Mouse (Mus musculus): ENCODE measurements around the gene Ndufb10. TPM values are rescaled to one million over a fixed set of nuclear protein-coding genes. Genes with fewer than 3 reads are reported as not detected.

Ndufb10 gene
- polyA plus RNA-seq, 2 experiments = 162 to 207 TPM

DNA sequence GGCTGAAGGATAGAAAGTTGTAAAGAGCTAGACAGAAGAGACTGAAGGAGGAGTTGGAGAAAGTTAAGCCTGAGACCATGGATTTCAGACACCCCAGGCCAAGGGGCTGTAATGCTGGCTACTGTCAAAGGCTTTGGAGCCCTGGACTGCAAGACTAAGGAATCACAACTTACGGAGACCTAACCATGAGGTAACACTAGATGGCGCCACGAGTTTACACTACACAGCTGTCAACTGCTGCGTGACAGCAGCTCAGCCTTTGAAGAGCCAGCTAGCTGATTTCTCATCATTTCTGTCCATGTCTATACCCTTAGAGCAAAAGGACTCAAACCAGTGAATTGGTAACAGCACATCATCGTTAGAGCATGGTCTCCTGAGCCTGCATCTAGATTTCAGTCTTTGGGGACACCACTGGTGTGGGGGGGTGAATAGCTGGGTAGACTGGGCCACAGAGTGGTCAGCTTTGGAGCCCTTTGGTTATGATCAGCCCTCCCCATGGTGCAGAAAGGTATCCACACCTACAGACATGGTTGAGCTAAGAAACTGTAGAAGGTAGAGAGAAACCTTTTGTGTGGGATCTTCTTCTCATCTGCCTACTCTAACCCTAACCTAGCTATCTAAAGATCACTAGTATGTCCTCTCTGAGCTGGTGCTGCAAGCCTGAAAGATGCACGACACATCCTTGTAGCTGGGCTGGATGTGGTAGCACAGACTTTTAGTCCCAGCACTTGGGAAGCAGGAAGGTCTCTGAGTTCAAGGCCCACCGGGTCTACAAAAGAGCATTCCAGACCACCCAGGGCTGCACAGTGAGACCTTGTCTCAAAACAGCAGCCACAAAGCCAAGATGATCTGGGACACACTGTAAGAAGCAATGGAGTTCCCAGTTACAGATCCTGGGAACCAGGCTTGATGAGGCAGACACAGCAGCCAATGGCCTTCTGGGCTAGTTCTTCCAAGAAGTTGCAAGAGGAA is 21.5 kb upstream of the Ndufb10 start:
- Histone ChIP-seq H3K9me3 (ENCODE audit: control insufficient read depth, low read length) (no peaks in the 10 kb centered on the region), H3K27me3 (ENCODE audit: control insufficient read depth, insufficient read depth, low read length) (peaks cover 11% of the 10 kb centered on the region), H3K4me1 (replicated peaks; ENCODE audit: control insufficient read depth in 2 of 2, insufficient read depth in 2 of 2, low read length in 1 of 2) (0 out of 4 replicates have a peak, but pooled peaks cover 0 to 3% of the 10 kb centered on the region in 2 experiments), H3K36me3 (replicated peaks; ENCODE audit: control insufficient read depth, insufficient read depth, low read depth) (no peaks in the 10 kb centered on the region), H3K9ac (replicated peaks) (no peak overlapping the region), H3K4me3 (ENCODE audit: insufficient read depth in 1 of 2, low read depth in 2 of 2, low read length in 2 of 2) (no peak overlapping the region), H3K27ac (no peak overlapping the region), H3K4me2 (ENCODE audit: low read depth) (no peak overlapping the region)
- 17% methylated on average over 7 of the region's 7 CpGs for whole genome bisulfite sequencing (ENCODE audit: insufficient replicate concordance)
- peak; percentile 62 to 74 (median 65) for DNase-seq (ENCODE audit: low read depth in 3 of 3, low spot score in 3 of 3)
- TF ChIP-seq EP300 (IDR thresholded peaks at IDR 0.05; ENCODE audit: low read depth) (no peak), CTCF (IDR thresholded peaks at IDR 0.05; ENCODE audit: low read depth) (peak; percentile 93)
- ATAC-seq (ENCODE audit: insufficient read depth) = peak; percentile 44; the same call in 1 of the 2 replicates

DNA sequence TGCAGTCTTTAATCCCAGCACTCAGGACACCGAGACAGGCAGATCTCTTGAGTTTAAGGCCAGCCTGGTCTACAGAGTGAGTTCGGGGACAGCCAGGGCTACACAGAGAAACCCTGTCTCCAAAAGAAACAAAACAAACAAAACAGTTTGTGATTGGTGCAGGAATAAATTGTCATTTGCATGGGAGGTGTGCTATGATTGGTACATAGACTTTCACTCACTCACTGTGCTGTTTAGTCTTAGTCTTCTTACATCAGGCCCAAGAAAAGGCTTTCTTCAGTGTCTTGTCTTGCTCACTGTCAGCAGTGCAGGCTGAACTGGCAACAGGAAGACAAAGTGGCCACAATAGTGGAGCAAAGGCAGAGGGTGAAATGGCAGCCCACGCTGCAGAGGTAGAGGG is 20.1 kb upstream of the Ndufb10 start:
- Histone ChIP-seq H3K9ac (replicated peaks) (no peak overlapping the region), H3K27me3 (ENCODE audit: control insufficient read depth, insufficient read depth, low read length) (no peaks in the 10 kb centered on the region; the same call in 1 of the 2 replicates), H3K4me2 (ENCODE audit: low read depth) (no peak overlapping the region), H3K36me3 (replicated peaks; ENCODE audit: control insufficient read depth, insufficient read depth, low read depth) (no peaks in the 10 kb centered on the region; the same call in 1 of the 2 replicates), H3K27ac (no peak overlapping the region), H3K4me3 (ENCODE audit: insufficient read depth in 1 of 2, low read depth in 2 of 2, low read length in 2 of 2) (no peak overlapping the region), H3K9me3 (ENCODE audit: control insufficient read depth, low read length) (no peaks in the 10 kb centered on the region), H3K4me1 (replicated peaks; ENCODE audit: control insufficient read depth in 2 of 2, insufficient read depth in 2 of 2, low read length in 1 of 2) (0 out of 4 replicates have a peak, but pooled peaks cover 0 to 3% of the 10 kb centered on the region in 2 experiments)
- DNase-seq (ENCODE audit: low read depth in 3 of 3, low spot score in 3 of 3) (no peak), ATAC-seq (ENCODE audit: insufficient read depth) (no peak)
- TF ChIP-seq CTCF (IDR thresholded peaks at IDR 0.05; ENCODE audit: low read depth) (no peak), EP300 (IDR thresholded peaks at IDR 0.05; ENCODE audit: low read depth) (no peak)
- WGBS (ENCODE audit: insufficient replicate concordance) = 65% methylated on average over 3 of the region's 3 CpGs

DNA sequence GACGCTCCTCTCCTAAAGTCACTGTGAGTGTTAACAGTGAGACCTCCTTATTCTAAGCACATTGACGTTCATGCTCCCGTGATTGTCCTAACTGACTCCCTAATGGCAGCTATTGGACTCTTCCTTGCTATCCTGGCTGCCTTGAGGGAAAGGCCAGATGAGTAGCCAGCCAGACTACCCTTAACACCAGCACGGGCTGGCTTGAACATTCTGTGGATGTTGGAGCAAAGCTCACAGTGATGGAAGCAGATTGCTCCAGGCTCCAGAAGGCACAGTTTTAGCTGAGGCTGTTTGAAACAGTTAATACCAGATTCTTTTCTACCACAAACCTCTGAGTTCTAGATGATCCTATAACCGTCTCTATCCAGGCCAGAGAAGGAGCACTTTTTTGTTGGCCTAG is 19.6 kb upstream of the Ndufb10 start:
- no peak for TF ChIP-seq CTCF (IDR thresholded peaks at IDR 0.05; ENCODE audit: low read depth)
- TF ChIP-seq EP300 (IDR thresholded peaks at IDR 0.05; ENCODE audit: low read depth) = no peak
- WGBS (ENCODE audit: insufficient replicate concordance) = 65% methylated on average over 5 of the region's 5 CpGs
- H3K4me1 ChIP-seq (replicated peaks; ENCODE audit: control insufficient read depth in 2 of 2, insufficient read depth in 2 of 2, low read length in 1 of 2) = 0 out of 4 replicates have a peak, but pooled peaks cover 0 to 3% of the 10 kb centered on the region in 2 experiments
- no peak overlapping the region for H3K4me3 ChIP-seq (ENCODE audit: insufficient read depth in 1 of 2, low read depth in 2 of 2, low read length in 2 of 2)
- no peak overlapping the region for H3K27ac ChIP-seq
- no peak overlapping the region for H3K9ac ChIP-seq (replicated peaks)
- ATAC-seq (ENCODE audit: insufficient read depth) (no peak), DNase-seq (ENCODE audit: low read depth in 3 of 3, low spot score in 3 of 3) (no peak)
- H3K27me3 ChIP-seq (ENCODE audit: control insufficient read depth, insufficient read depth, low read length) = no peaks in the 10 kb centered on the region; the same call in 1 of the 2 replicates
- no peak overlapping the region for H3K4me2 ChIP-seq (ENCODE audit: low read depth)
- H3K36me3 ChIP-seq (replicated peaks; ENCODE audit: control insufficient read depth, insufficient read depth, low read depth) = no peaks in the 10 kb centered on the region; the same call in 1 of the 2 replicates
- no peaks in the 10 kb centered on the region for H3K9me3 ChIP-seq (ENCODE audit: control insufficient read depth, low read length)

DNA sequence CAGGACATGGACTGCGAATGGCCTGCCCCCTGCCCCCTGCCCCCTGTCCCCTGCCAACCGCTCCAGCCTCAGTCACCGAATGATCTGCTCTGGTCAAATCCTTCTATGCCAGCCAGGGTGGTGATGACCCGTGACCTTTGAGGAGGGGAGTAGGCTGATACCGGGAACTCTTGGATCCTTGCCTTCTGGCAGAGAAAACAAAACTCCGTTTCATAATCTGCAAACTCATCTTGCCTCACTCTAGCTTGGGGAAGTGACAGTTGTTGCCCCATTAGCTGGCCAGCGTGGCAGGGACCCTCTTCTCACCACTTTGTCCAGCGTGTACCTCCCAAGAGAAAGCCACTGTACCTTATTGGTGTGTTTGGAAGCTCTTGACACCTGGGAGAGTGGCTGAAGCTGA is 18.0 kb upstream of the Ndufb10 start:
- Histone ChIP-seq H3K4me1 (replicated peaks; ENCODE audit: control insufficient read depth in 2 of 2, insufficient read depth in 2 of 2, low read length in 1 of 2) (peaks cover 9 to 13% of the 10 kb centered on the region in 2 experiments), H3K4me2 (ENCODE audit: low read depth) (no peak overlapping the region), H3K27me3 (ENCODE audit: control insufficient read depth, insufficient read depth, low read length) (no peaks in the 10 kb centered on the region; the same call in 1 of the 2 replicates), H3K36me3 (replicated peaks; ENCODE audit: control insufficient read depth, insufficient read depth, low read depth) (no peaks in the 10 kb centered on the region; the same call in 1 of the 2 replicates), H3K9ac (replicated peaks) (no peak overlapping the region), H3K27ac (no peak overlapping the region), H3K4me3 (ENCODE audit: insufficient read depth in 1 of 2, low read depth in 2 of 2, low read length in 2 of 2) (no peak overlapping the region), H3K9me3 (ENCODE audit: control insufficient read depth, low read length) (no peaks in the 10 kb centered on the region)
- WGBS (ENCODE audit: insufficient replicate concordance) = 60% methylated on average over 8 of the region's 8 CpGs
- no peak for ATAC-seq (ENCODE audit: insufficient read depth)
- no peak for TF ChIP-seq EP300 (IDR thresholded peaks at IDR 0.05; ENCODE audit: low read depth)
- TF ChIP-seq CTCF (IDR thresholded peaks at IDR 0.05; ENCODE audit: low read depth) = no peak
- no peak for DNase-seq (ENCODE audit: low read depth in 3 of 3, low spot score in 3 of 3)

DNA sequence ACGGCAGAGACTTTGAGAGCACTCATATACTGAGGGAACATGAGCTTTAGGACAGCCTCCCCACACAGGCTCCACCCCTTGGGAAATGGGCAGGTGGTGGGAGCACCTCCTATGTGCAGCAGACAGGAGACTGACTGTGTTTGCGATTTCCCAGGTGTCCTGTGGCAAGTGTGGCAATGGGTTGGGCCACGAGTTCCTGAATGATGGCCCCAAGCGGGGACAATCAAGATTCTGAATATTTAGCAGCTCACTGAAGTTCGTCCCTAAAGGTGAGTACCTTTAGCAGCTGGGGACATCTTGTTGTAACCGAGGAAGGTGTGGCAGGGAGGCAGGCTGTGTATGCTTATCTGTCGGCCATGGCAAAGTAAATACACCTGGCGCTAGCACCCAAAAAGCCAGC is 15.6 kb upstream of the Ndufb10 start:
- no peak for ATAC-seq (ENCODE audit: insufficient read depth)
- no peak overlapping the region for H3K4me3 ChIP-seq (ENCODE audit: insufficient read depth in 1 of 2, low read depth in 2 of 2, low read length in 2 of 2)
- H3K4me1 ChIP-seq (replicated peaks; ENCODE audit: control insufficient read depth in 2 of 2, insufficient read depth in 2 of 2, low read length in 1 of 2) = peaks cover 17 to 23% of the 10 kb centered on the region in 2 experiments
- H3K36me3 ChIP-seq (replicated peaks; ENCODE audit: control insufficient read depth, insufficient read depth, low read depth) = no peaks in the 10 kb centered on the region; the same call in 1 of the 2 replicates
- no peak overlapping the region for H3K9ac ChIP-seq (replicated peaks)
- no peaks in the 10 kb centered on the region for H3K9me3 ChIP-seq (ENCODE audit: control insufficient read depth, low read length)
- no peak for DNase-seq (ENCODE audit: low read depth in 3 of 3, low spot score in 3 of 3)
- WGBS (ENCODE audit: insufficient replicate concordance) = 74% methylated on average over 8 of the region's 8 CpGs
- H3K27ac ChIP-seq = no peak overlapping the region
- H3K27me3 ChIP-seq (ENCODE audit: control insufficient read depth, insufficient read depth, low read length) = no peaks in the 10 kb centered on the region
- TF ChIP-seq CTCF (IDR thresholded peaks at IDR 0.05; ENCODE audit: low read depth) (no peak), EP300 (IDR thresholded peaks at IDR 0.05; ENCODE audit: low read depth) (no peak)
- H3K4me2 ChIP-seq (ENCODE audit: low read depth) = no peak overlapping the region
